Mouse (Mus musculus) cortical plate, adult 2 months (tissue): ENCODE data around the gene Cc2d2b. TPM values are rescaled to one million over a fixed set of nuclear protein-coding genes. Genes with fewer than 3 reads are reported as not detected.
A peak's percentile ranks its signal among the peaks of the same experiment; 100 is the strongest.

ENCODE experiments used
- H3K27ac ChIP-seq: fragments of 200-500 bp; 2 replicates; pipeline ENCODE4 v1.5.1; 2012; ENCODE audit warnings: low read length, control low read depth, inconsistent platforms; ENCODE audit not compliant: insufficient read depth
- H3K4me1 ChIP-seq: fragments of 200-500 bp; 2 replicates; pipeline ENCODE4 v1.6.1; 2011; ENCODE audit warnings: low read length; ENCODE audit not compliant: control insufficient read depth, insufficient read depth
- H3K4me3 ChIP-seq: fragments of 200-500 bp; 2 replicates; pipeline ENCODE4 v1.5.1; 2011; ENCODE audit warnings: mild to moderate bottlenecking, low read length, control low read depth; ENCODE audit not compliant: insufficient read depth
- CTCF ChIP-seq: fragments of 200-500 bp; IDR thresholded peaks from 2 replicates; pipeline ENCODE4 v1.5.1; 2011; ENCODE audit warnings: mild to moderate bottlenecking, control low read depth, low read length; ENCODE audit not compliant: insufficient read depth; ENCODE audit errors: extremely low read depth
- POLR2A ChIP-seq: fragments of 200-500 bp; IDR thresholded peaks from 2 replicates; pipeline ENCODE4 v1.6.1; 2011; ENCODE audit warnings: mild to moderate bottlenecking, low read length, control low read depth; ENCODE audit not compliant: insufficient read depth; ENCODE audit errors: extremely low read depth
- polyA plus RNA-seq: library from polyadenylated mRNA; depleted of rRNA; stranded (reverse); fragments of >200 nt; gene quantifications from 2 replicates; pipeline ENCODE4 v1.2.3, GENCODE M21; 2012

Gene Cc2d2b
- polyA plus RNA-seq, 1 experiment = 0.19 TPM

DNA sequence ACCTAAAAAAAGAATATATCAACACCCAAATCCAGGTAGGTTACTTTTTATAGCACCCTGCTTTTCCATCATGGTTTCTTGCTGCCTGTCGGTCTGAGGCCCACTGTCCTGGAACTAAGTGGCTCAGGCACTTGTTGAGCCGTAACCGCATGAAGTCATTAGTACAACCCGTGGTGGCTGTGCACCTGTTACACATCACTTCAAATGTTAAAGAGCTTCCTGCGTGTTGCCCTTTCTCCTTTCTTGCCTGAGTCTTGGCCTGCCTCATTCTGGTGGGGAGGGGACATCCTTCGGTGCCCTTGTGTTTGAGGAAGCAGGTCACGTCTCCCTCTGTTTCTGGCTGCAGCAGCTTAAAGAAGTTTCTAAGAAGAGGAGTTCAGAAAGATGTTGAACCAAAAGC lies 61.3 kb downstream of the Cc2d2b start:
- no peak overlapping the region for H3K4me3 ChIP-seq
- H3K4me1 ChIP-seq = no peaks in the 10 kb centered on the region
- no peak for TF ChIP-seq CTCF
- TF ChIP-seq POLR2A = no peak
- no peak overlapping the region for H3K27ac ChIP-seq

DNA sequence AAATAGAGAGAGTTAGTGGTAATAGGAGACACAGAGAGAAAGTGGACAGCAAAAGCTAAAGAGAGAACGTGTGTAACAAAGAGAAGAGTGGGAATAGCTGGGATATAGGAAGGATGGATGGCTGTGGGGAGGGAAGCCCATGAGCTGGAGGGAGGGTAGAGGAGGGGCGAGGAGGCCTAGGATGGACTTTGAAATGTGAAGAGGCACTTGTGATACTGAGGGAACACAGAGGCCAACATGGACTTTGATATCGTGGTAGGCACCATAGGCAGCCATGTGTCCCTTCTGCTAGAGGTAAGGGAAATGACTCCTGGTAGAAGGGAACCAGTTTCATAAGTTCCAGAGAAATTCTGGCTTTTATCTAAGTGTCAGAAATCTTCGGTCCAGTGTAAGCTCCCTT lies 63.3 kb downstream of the Cc2d2b start:
- TF ChIP-seq CTCF (no peak), POLR2A (no peak)
- Histone ChIP-seq H3K4me1 (no peaks in the 10 kb centered on the region), H3K4me3 (no peak overlapping the region), H3K27ac (no peak overlapping the region)

DNA sequence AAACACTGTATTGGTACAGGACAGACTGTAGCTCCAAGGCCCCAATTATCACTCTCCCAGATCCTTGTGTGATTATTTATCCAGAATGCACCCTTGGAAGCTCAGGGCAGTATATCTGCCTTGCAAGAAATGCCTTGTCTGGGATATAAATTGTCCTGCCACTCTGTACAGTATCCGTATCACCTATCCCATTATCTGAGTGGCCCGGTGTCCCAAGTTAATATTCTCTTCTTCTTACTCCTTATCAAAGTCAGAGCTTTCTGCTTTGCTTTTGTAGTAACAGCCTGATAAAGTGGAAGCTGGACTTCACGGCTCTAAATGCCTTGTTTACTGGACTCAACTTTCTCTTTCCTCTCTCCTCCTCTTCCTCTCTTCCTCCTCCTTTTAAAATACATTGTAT lies 64.2 kb downstream of the Cc2d2b start:
- H3K4me1 ChIP-seq = no peaks in the 10 kb centered on the region
- H3K27ac ChIP-seq = no peak overlapping the region
- H3K4me3 ChIP-seq = no peak overlapping the region
- TF ChIP-seq POLR2A = no peak
- TF ChIP-seq CTCF = no peak

DNA sequence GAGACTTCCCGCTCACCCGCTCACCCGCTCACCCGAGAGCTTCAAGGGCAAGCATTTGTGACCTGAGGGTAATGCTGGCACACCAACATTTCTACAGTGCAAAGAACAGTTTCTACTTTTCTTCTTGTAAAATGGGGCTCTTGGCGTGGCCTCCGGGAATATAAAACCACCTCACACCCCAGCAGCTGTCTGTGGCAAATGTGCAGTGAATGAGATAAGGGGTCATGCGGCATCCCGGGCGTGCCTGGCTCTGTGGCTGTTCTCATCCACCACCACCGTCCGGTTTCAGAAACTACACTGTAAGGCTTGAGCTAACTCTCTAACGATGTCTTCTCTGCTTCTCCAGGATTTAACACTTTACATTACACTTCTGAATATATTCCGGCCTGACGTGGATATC lies 64.8 kb downstream of the Cc2d2b start:
- TF ChIP-seq CTCF = no peak
- no peak for TF ChIP-seq POLR2A
- no peak overlapping the region for H3K4me3 ChIP-seq
- H3K27ac ChIP-seq = no peak overlapping the region
- no peaks in the 10 kb centered on the region for H3K4me1 ChIP-seq

DNA sequence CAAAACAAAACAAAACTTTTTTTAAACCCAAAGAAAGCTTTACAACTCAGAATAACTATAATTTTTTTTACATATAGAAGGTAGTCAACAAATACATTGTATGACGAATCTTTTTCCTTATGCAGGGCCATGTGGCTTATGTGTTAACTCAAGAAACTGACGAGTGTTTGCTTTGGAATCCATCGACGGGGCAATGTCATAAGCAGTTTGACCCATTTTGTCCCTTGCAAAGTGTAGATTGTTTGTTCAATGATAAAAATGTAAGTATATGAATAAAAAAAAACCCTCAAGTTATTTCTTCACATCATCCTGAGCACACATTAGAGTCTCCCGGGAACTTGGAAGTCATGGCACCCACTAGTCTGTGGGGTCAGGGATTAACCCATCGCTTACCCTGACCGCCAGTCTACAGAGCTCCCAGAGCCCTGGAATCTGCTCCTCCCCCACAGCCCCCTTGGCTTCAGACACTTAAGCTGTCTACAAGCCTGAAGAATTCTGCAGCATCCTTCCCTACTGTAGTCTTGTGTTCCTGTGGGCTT lies 67.2 kb downstream of the Cc2d2b start:
- no peak overlapping the region for H3K4me3 ChIP-seq
- TF ChIP-seq POLR2A (no peak), CTCF (no peak)
- no peak overlapping the region for H3K27ac ChIP-seq
- H3K4me1 ChIP-seq = no peaks in the 10 kb centered on the region

DNA sequence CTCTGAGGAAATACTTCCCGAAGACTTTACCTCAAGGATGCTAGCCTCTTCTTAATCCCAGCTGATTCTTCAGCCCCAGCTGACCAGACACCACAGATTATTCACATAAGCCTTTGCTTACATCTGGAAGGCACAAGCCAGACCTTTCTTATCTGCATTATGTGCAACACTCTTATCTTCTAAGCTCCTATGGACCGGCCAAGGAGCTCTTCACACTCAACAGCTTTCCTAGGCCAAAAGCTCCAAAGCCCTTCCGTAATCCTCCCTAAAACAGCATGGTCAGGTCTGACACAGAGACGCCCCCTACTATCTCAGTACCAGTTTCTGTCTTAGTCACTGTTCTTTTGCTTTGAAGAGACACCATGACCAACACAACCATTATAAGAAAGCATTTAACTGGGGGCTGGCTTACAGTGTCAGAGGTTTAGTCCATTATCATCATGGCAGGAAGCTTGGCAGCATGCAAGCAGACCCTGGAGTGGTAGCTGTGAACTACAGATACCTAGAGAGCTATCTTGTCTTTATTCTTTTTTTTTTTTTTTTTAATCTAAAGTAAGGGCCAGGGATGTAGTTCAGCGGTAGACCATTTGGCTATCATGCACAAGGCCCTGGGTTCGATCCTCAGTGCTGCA lies 69.5 kb downstream of the Cc2d2b start:
- Histone ChIP-seq H3K27ac (no peak overlapping the region), H3K4me1 (no peaks in the 10 kb centered on the region), H3K4me3 (no peak overlapping the region)
- TF ChIP-seq POLR2A = no peak
- TF ChIP-seq CTCF = no peak

DNA sequence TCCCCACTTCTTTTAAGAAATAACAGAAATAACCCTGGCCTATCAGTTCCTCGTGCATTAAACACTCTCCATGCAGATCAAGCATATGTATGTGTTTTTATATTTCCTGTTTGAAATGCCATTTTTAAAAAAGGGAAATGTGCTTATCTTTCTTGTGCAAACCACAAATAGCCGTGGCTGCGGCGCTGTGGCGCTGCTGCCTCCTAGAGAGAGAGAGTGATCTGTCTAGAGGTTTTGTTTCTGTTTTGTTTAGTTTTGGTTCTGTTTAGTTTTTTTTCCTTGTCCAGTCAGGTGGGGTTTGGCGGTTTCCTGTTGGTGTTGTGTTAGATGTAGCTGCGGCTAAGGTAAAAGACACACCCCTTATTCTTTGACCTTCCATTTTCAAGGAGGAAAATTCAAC lies 70.2 kb downstream of the Cc2d2b start:
- Histone ChIP-seq H3K27ac (no peak overlapping the region), H3K4me1 (no peaks in the 10 kb centered on the region), H3K4me3 (no peak overlapping the region)
- TF ChIP-seq POLR2A (no peak), CTCF (no peak; the same call in 1 of the 2 replicates)

DNA sequence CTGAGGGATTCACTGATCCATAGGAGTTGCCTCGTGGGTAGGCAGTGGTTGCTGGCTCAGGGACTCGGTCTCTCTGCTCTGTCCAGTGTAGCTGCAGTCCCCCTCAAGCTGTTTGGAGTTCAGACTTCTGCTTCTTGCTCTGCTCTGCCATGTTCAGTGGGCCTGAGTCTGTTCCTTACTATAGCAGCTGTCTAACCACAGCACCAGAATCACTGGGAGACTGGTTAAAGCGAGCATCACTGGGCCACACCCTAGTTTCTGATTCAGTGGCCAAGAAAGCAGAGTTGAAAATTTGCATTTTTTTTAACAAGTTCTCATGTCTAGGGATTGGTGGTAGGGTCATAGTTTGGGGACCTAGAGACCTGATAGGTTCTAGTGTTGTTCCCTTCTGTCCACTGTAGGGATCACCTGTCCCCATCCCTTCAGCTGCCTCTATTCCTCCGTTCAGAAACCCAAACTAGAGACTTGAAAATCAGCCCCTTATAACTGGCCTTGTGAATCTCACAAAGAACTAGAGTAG lies 72.8 kb downstream of the Cc2d2b start:
- H3K4me3 ChIP-seq = no peak overlapping the region
- H3K4me1 ChIP-seq = no peaks in the 10 kb centered on the region
- no peak overlapping the region for H3K27ac ChIP-seq
- TF ChIP-seq CTCF (no peak), POLR2A (no peak)

DNA sequence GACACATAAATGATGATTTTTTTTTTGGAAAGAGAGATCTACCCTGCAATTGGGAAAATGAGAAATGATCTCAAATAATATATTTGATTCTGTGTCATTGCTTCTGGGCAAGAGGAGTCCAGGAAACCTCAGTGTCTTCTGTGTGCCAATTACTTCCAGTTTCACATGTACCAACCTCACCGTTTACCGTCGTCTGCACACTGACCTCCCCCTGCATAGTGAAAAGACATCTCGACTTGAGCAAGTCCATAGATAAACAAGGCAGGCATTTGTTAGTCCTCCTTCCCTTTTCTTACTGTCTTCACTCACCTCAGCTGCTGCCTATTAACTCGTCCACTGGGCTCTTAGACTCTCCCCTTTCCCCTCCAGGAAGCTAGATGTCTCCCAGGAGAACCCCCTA lies 77.1 kb downstream of the Cc2d2b start:
- TF ChIP-seq POLR2A = no peak
- no peak overlapping the region for H3K27ac ChIP-seq
- no peaks in the 10 kb centered on the region for H3K4me1 ChIP-seq
- no peak overlapping the region for H3K4me3 ChIP-seq

DNA sequence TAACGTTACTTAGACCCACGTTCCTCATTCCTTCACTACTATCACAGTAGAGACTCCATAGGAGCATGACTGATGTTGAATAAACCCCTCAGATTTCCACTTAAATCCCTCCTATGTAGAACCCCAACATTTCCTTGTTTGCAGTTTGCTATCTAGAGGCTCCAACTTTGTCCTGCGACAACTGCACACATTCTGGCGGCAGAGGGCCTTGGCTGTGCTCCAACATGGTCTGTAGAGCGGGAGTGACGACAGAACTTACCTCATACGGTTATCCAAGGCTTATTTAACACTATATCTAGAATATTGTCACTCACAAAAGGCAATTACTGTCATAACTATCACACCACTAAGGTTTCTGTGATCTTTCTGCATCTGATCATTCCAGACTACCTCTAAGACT lies 78.2 kb downstream of the Cc2d2b start:
- H3K27ac ChIP-seq = no peak overlapping the region
- TF ChIP-seq CTCF (no peak), POLR2A (no peak)
- H3K4me1 ChIP-seq = no peaks in the 10 kb centered on the region
- no peak overlapping the region for H3K4me3 ChIP-seq

DNA sequence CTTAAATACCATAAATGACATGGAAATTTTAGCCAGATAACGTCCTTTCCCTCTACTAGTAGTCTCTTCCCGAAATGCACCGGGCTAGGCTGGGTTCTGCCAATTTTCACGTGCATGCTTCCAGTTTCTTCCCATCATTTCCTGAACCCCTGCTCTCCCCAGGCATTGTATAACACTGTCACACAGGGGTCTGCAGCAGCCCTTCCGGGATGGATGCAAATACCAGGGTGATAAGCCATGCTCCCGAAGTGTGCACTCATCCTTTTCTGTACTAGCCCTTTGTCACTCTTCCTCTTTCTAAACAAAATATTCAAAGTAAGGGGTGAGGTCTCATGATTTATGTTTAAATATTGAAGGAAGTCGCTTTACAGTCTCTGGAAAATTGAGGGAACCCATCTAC lies 81.6 kb downstream of the Cc2d2b start:
- Histone ChIP-seq H3K27ac (no peak overlapping the region), H3K4me1 (peaks cover 4% of the 10 kb centered on the region), H3K4me3 (peak overlapping the region; percentile 62; the same call in 1 of the 2 replicates)
- TF ChIP-seq CTCF (no peak), POLR2A (no peak)
